Mouse (Mus musculus): ENCODE data around the gene Cldn2. TPM values are rescaled to one million over a fixed set of nuclear protein-coding genes. Genes with fewer than 3 reads are reported as not detected.
"Not testable (repeated sequence)": the region's sequence is repeated elsewhere in the genome, so short reads cannot be mapped to it uniquely, and the experiment has no call there.

The Cldn2 gene
- total RNA-seq (2015): not detected in 2 replicates
- not detected in 2 replicates for total RNA-seq (2017)

GRCm38 (mm10) chrX:139800406-139800878 is at the start of gene Cldn2:
Cldn2 (plus strand) TSS chrX:139800828.
- no peak for ATAC-seq (replicated peaks; ENCODE audit: poor library complexity)

GRCm38 (mm10) chrX:139751855-139752254 is 48.8 kb upstream of the Cldn2 start:
- peak; percentile 83 for ATAC-seq (replicated peaks; ENCODE audit: poor library complexity)

GRCm38 (mm10) chrX:139758634-139759033 is 42.0 kb upstream of the Cldn2 start:
- ATAC-seq (replicated peaks; ENCODE audit: poor library complexity): not testable (repeated sequence)

GRCm38 (mm10) chrX:139762546-139762945 is 38.1 kb upstream of the Cldn2 start:
- peak; percentile 88 for ATAC-seq (replicated peaks; ENCODE audit: poor library complexity)

- ATAC-seq (replicated peaks; ENCODE audit: poor library complexity): no peak
Measured at GRCm38 (mm10) chrX:139769975-139770637, 30.5 kb upstream of the Cldn2 start.

- peak; percentile 93 for ATAC-seq (replicated peaks; ENCODE audit: poor library complexity)
Measured at GRCm38 (mm10) chrX:139774309-139775083, 26.1 kb upstream of the Cldn2 start.

- ATAC-seq (replicated peaks; ENCODE audit: poor library complexity): no peak
Measured at GRCm38 (mm10) chrX:139775084-139775612, 25.5 kb upstream of the Cldn2 start.

GRCm38 (mm10) chrX:139777357-139777756 is 23.3 kb upstream of the Cldn2 start:
- ATAC-seq (replicated peaks; ENCODE audit: poor library complexity): no peak

- ATAC-seq (replicated peaks; ENCODE audit: poor library complexity): no peak
Measured at GRCm38 (mm10) chrX:139778886-139779285, 21.7 kb upstream of the Cldn2 start.

- ATAC-seq (replicated peaks; ENCODE audit: poor library complexity): no peak
Measured at GRCm38 (mm10) chrX:139779401-139779800, 21.2 kb upstream of the Cldn2 start.

GRCm38 (mm10) chrX:139780988-139781387 is 19.6 kb upstream of the Cldn2 start:
- ATAC-seq (replicated peaks; ENCODE audit: poor library complexity): peak; percentile 83

- ATAC-seq (replicated peaks; ENCODE audit: poor library complexity): no peak
Measured at GRCm38 (mm10) chrX:139781563-139781962, 19.1 kb upstream of the Cldn2 start.

GRCm38 (mm10) chrX:139782278-139783044 is 18.2 kb upstream of the Cldn2 start, which contains the start of gene Ripply1:
Ripply1 (minus strand) TSS chrX:139782353.
- no peak for ATAC-seq (replicated peaks; ENCODE audit: poor library complexity)

- ATAC-seq (replicated peaks; ENCODE audit: poor library complexity): no peak
Measured at GRCm38 (mm10) chrX:139783045-139783422, 17.6 kb upstream of the Cldn2 start.

- ATAC-seq (replicated peaks; ENCODE audit: poor library complexity): peak; percentile 21; the same call in 1 of the 2 replicates
Measured at GRCm38 (mm10) chrX:139785764-139786163, 14.9 kb upstream of the Cldn2 start.

- ATAC-seq (replicated peaks; ENCODE audit: poor library complexity): no peak
Measured at GRCm38 (mm10) chrX:139794072-139794845, 6.4 kb upstream of the Cldn2 start.

- ATAC-seq (replicated peaks; ENCODE audit: poor library complexity): peak; percentile 41
Measured at GRCm38 (mm10) chrX:139796037-139796436, 4.6 kb upstream of the Cldn2 start.

GRCm38 (mm10) chrX:139797875-139798274 is 2.8 kb upstream of the Cldn2 start:
- ATAC-seq (replicated peaks; ENCODE audit: poor library complexity): peak; percentile 62

- ATAC-seq (replicated peaks; ENCODE audit: poor library complexity): no peak
Measured at GRCm38 (mm10) chrX:139799953-139800352, 675 bp upstream of the Cldn2 start.

- ATAC-seq (replicated peaks; ENCODE audit: poor library complexity): peak; percentile 54; the same call in 1 of the 2 replicates
Measured at GRCm38 (mm10) chrX:139803028-139803427, 2.4 kb downstream of the Cldn2 start.
